Mouse (Mus musculus) neural tube, postnatal 0 days (tissue): Measurements from ENCODE around the gene Tlcd2. TPM values are rescaled to one million over a fixed set of nuclear protein-coding genes. Genes with fewer than 3 reads are reported as not detected.

ENCODE experiments used
- microRNA counts: library from miRNA; unstranded; fragments of <30 nt; microRNA quantifications from one replicate; lab custom pipeline; 2015
- microRNA-seq: library from miRNA; unstranded; fragments of <30 nt; microRNA quantifications from one replicate; pipeline ENCODE4, GENCODE M21; 2016
- polyA plus RNA-seq: library from polyadenylated mRNA; unstranded; fragments of >200 nt; fragmentation: Nextera tagmentation; extraction: Ambion mirVana; gene quantifications from 2 replicates; pipeline ENCODE4 v1.2.1, GENCODE M21; 2015

Tlcd2 gene
- 2.6 and 3.1 TPM in 2 replicates for polyA plus RNA-seq

GRCm38 (mm10) chr11:75460844-75461742 is at the start of gene Tlcd2:
Tlcd2 (plus strand) TSS chr11:75461715.

GRCm38 (mm10) chr11:75422013-75422792 is 39.3 kb upstream of the Tlcd2 start, which contains the start of gene Serpinf1:
Serpinf1 (minus strand) TSS chr11:75422701.

GRCm38 (mm10) chr11:75439363-75439762 is 22.2 kb upstream of the Tlcd2 start, which contains the start of gene Serpinf2:
Serpinf2 (minus strand) TSS chr11:75439591.

GRCm38 (mm10) chr11:75453991-75454930 is 7.3 kb upstream of the Tlcd2 start, which contains the start of gene Wdr81:
Wdr81 (minus strand) TSS chr11:75454717.

DNA sequence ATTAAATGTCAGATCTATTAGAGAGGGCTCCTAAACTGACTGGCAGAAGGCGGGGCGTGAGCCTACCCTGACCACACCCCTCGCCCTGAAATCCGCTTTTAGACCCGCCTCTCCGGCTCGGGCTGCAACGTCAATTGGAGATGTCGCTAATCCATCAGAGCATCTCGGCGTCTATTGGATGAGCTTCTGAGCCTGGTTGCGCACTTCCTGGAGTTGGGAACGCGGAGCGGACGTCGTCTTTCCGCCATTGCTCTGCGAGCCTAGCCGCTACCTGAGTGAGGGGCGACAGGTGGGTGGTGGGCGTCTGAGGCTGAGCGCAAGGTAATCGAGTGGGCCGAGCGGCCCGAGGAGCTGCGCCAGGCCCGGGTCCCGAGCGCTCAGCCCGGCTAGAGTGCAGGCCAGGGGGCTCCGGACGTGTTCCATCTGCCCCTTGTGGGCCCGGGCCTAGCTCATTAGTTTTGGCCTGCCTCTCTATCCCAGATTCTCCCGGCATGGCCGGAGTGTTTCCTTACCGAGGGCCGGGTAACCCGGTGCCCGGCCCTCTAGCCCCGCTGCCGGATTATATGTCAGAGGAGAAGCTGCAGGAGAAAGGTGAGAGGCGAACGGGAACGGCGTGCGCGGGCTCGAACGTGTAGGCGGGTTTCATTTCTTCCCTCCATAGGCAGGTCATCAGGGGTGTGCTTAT is 25.2 kb downstream of the Tlcd2 start, which contains the start of gene Prpf8:
Prpf8 (plus strand) TSS at position 216 of the 685 bp plus-strand sequence.

DNA sequence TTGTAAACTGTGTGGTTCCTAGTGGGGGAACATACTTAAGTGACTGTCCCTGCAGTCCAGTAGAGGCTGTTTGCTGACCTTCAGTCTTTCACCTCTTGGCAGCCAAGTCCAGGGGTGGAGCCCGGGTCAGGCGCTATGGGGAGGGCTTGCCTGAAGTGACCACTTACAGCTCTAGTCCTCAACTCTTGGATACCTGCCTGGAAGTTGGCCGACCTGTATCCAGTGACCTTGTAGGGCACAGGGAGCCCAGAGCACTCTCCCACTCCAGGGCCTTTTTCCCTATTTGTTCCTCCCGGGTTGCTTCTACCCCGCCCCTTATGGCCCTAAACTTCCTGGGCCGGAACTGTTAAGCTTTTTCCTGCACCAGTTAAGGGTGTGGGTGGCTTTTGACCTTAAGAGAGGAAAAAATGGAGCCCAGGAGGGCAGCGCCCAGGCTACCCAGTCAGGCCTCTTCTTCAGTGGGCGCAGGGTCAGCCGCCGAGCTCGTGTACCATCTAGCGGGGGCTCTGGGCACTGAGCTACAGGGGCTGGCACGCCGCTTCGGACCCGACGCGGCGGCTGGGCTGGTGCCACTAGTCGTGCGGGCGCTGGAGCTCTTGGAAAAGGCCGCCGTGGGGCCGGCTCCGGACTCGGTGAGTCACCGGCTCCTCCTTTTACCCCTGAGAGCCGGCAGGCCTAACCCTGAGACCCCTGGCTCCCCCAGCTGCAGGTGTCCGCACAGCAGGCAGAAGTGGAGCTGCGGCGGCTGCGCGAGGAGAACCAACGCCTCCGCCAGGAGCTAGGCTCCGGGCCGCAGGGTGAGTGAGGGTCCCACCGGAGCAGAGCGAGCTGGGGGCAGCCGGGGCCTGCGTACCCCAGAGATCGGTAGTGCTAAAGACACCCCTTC is 48.5 kb downstream of the Tlcd2 start, which contains the start of gene Rilp:
Rilp (plus strand) TSS at position 354 of the 886 bp plus-strand sequence.

DNA sequence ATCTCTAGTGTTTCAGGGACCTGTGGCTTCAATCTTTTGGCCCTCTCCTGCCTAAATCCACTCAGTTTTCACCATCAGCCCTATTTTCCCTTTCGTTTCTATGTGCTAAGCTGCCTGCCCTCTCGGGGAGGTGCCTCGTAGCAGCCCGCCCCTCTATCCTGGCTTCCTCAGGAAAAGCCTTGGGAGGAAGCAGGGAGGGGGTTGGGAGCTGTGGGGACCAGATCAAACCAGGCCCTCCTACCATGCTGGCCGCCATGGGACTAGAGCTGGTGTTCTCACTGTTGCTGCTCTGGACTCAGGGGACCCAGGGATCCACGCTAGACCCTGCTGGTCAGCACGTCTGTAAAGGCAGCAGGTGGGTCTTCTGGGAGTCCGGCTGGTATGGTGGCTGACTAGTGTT is 51.8 kb downstream of the Tlcd2 start, which contains the start of gene Scarf1:
Scarf1 (plus strand) TSS at position 205 of the 400 bp plus-strand sequence.

MicroRNAs encoded within 50 kb of the gene (microRNA counts, 519-probe panel; counts per million panel counts)
- microRNA mmu-miR-22 (lab: Ali Mortazavi, UCI) = 6,047 counts per million, percentile 86 among the panel's probes with 10 or more counts

Small RNA genes lying within 50 kb of the gene (microRNA-seq; reads per million reads assigned to microRNA genes)
- gene Mir22 = 8,412 reads per million, percentile 95 among the genes with 10 or more reads in this experiment

Other genes starting within 250 kb of the Tlcd2 start
- gene Rpa1, start 113.4 kb upstream of the Tlcd2 start, polyA plus RNA-seq = 42.2 and 44.8 TPM in 2 replicates
- gene Smyd4, start 113.3 kb upstream of the Tlcd2 start, polyA plus RNA-seq = 14.1 and 15.4 TPM in 2 replicates
- gene Serpinf1, start 39.0 kb upstream of the Tlcd2 start, polyA plus RNA-seq = 59.9 and 81.4 TPM in 2 replicates
- 0.10 TPM in 1 of 2 replicates, not detected in the other for gene Serpinf2, start 22.1 kb upstream of the Tlcd2 start, polyA plus RNA-seq
- gene Wdr81, start 7.0 kb upstream of the Tlcd2 start, polyA plus RNA-seq = 3.8 and 4.5 TPM in 2 replicates
- 26.6 and 30.1 TPM in 2 replicates for gene Prpf8, start 25.1 kb downstream of the Tlcd2 start, polyA plus RNA-seq
- 8.2 and 9.6 TPM in 2 replicates for gene Rilp, start 48.4 kb downstream of the Tlcd2 start, polyA plus RNA-seq
- 2.9 and 3.5 TPM in 2 replicates for gene Scarf1, start 51.8 kb downstream of the Tlcd2 start, polyA plus RNA-seq
- 13.4 and 16.8 TPM in 2 replicates for gene Slc43a2, start 70.0 kb downstream of the Tlcd2 start, polyA plus RNA-seq
- 131 and 134 TPM in 2 replicates for gene Pitpna, start 126.4 kb downstream of the Tlcd2 start, polyA plus RNA-seq
- 37.3 and 40.1 TPM in 2 replicates for gene Inpp5k, start 169.3 kb downstream of the Tlcd2 start, polyA plus RNA-seq
- 10.4 and 11.2 TPM in 2 replicates for gene Myo1c, start 188.8 kb downstream of the Tlcd2 start, polyA plus RNA-seq
- 83.5 and 88.5 TPM in 2 replicates for gene Crk, start 217.5 kb downstream of the Tlcd2 start, polyA plus RNA-seq